Mouse (Mus musculus): ENCODE measurements around the gene Mettl8.

DNA sequence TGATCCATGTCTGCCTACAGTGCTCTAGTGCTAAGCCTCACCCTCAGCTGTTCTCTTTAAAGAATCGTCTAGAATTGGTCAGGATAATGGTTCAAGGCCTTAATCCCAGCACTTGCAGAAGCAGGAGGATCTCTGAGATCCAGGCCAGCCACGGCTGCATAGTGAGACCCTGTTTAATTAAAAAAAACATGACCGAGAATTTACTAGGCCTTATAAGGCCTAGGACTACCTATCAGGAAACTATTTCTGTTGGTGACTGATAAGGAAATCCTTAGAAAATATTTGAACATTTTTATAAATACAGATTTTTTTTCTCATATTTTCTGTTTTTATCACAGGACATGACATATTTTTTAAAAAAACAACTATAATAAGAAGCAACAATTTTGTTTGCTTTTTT, 17.9 kb upstream of the Mettl8 start:
- TF ChIP-seq CTCF (IDR thresholded peaks at IDR 0.05; ENCODE audit: extremely low read depth, insufficient read length, insufficient replicate concordance, low read depth, low read length) (no peak), POLR2A (IDR thresholded peaks at IDR 0.05; ENCODE audit: low read depth, low read length) (no peak)

Data from small intestine, adult 2 months (tissue).